Mouse (Mus musculus): ENCODE data around the gene Vps33a.

- no peak for TF ChIP-seq CTCF (IDR thresholded peaks at IDR 0.05; ENCODE audit: low read depth, low read length)
- no peak for TF ChIP-seq GATA1 (IDR thresholded peaks at IDR 0.05; ENCODE audit: borderline replicate concordance, low read length)
- no peak for TF ChIP-seq TAL1 (conservative IDR thresholded peaks at IDR 0.05; ENCODE audit: low read depth, low read length)
These were observed 3.9 kb upstream of the Vps33a start for GRCm38 (mm10) chr5:123576696-123577095.
